Mouse (Mus musculus) intestine, embryonic 16.5 days (tissue): ENCODE results near the gene Adgra3. TPM values are rescaled to one million over a fixed set of nuclear protein-coding genes. Genes with fewer than 3 reads are reported as not detected.

Experiments
- ATAC-seq: fragments of 200-750 bp; cut with Nextera tagmentation; 2 replicates; pipeline ENCODE4 v1.8.0; 2017; ENCODE audit warnings: moderate TSS enrichment, moderate library complexity
- H3K27ac ChIP-seq: fragments of 300-500 bp; sonication (generic); 2 replicates; pipeline ENCODE4 v1.5.1; 2014; ENCODE audit warnings: mild to moderate bottlenecking, low read length
- H3K27me3 ChIP-seq: fragments of 300-500 bp; sonication (generic); replicated peaks from 2 replicates; pipeline ENCODE4 v1.6.1; 2014; ENCODE audit warnings: low read length, control low read depth, mixed read lengths; ENCODE audit not compliant: control insufficient read depth, insufficient read depth
- H3K36me3 ChIP-seq: fragments of 300-500 bp; sonication (generic); 2 replicates; pipeline ENCODE4 v1.6.1; 2014; ENCODE audit warnings: low read length, control low read depth; ENCODE audit not compliant: control insufficient read depth, insufficient read depth
- H3K4me1 ChIP-seq: fragments of 300-500 bp; sonication (generic); 2 replicates; pipeline ENCODE4 v1.6.1; 2014; ENCODE audit warnings: low read length, control low read depth, mixed read lengths; ENCODE audit not compliant: control insufficient read depth, insufficient read depth
- H3K4me2 ChIP-seq: fragments of 300-500 bp; sonication (generic); 2 replicates; pipeline ENCODE4 v1.6.1; 2014; ENCODE audit warnings: low read depth, low read length, control low read depth
- H3K4me3 ChIP-seq: fragments of 300-500 bp; sonication (generic); 2 replicates; pipeline ENCODE4 v1.5.1; 2014; ENCODE audit warnings: mild to moderate bottlenecking, low read length
- H3K9ac ChIP-seq: fragments of 300-500 bp; sonication (generic); 2 replicates; pipeline ENCODE4 v1.6.1; 2014; ENCODE audit warnings: low read depth, low read length
- H3K9me3 ChIP-seq: fragments of 300-500 bp; sonication (generic); 2 replicates; pipeline ENCODE4 v1.6.1; 2016; ENCODE audit warnings: low read length, control low read depth; ENCODE audit not compliant: control insufficient read depth
- WGBS: fragments of 180-500 bp; shearing (Covaris S2); extraction: QIAGEN DNeasy Blood & Tissue Kit; methylation state at CpG from one replicate; pipeline ENCODE4 v1.1.7; 2014; 5-methylcytosine and 5-hydroxymethylcytosine counted together
- polyA plus RNA-seq: library from polyadenylated mRNA; unstranded; fragments of >200 nt; fragmentation: Nextera tagmentation; extraction: Ambion mirVana; gene quantifications from 2 replicates; pipeline ENCODE4 v1.2.1, GENCODE M21; 2015

Gene Adgra3
- polyA plus RNA-seq, 1 experiment from 2014 or later = 4.5 TPM

DNA sequence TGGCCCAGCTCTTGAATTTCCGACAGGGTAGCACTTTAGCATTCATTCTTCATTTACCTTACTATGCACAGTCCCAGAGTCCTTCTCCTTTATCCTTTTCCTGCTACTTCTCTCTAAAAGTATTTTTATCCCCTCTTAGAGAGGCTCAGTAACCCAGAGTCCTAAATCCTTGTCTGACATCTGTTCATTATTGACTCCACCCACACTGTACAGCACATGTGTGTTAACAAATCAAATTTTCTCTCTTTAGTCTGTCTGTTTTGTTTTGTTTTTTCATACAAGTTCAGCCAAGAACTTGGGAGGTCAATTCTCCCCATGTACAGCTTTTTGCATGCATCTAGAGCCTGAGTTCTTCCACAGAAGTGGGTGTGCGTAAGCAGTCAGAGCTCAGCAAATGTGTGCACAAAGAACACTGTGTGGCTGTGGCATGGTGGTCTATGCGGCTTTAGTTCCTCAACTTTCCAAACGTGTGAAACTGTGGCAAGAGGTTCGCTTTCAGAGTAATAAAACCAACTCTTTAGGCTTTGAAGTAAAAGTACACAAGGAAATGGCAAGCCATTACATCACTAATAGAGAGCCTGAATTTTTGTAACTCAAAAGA lies 42.7 kb downstream of the Adgra3 start:
- no peak overlapping the region for H3K4me2 ChIP-seq
- H3K9me3 ChIP-seq = no peaks in the 10 kb centered on the region
- ATAC-seq = peak; percentile 13; the same call in 1 of the 2 replicates
- peaks cover 2% of the 10 kb centered on the region; the same call in 1 of the 2 replicates for H3K4me1 ChIP-seq
- H3K27ac ChIP-seq = no peak overlapping the region
- no peaks in the 10 kb centered on the region for H3K27me3 ChIP-seq
- no peak overlapping the region for H3K4me3 ChIP-seq
- no peaks in the 10 kb centered on the region for H3K36me3 ChIP-seq
- WGBS = 66% methylated on average over 5 of the region's 5 CpGs
- no peak overlapping the region for H3K9ac ChIP-seq

DNA sequence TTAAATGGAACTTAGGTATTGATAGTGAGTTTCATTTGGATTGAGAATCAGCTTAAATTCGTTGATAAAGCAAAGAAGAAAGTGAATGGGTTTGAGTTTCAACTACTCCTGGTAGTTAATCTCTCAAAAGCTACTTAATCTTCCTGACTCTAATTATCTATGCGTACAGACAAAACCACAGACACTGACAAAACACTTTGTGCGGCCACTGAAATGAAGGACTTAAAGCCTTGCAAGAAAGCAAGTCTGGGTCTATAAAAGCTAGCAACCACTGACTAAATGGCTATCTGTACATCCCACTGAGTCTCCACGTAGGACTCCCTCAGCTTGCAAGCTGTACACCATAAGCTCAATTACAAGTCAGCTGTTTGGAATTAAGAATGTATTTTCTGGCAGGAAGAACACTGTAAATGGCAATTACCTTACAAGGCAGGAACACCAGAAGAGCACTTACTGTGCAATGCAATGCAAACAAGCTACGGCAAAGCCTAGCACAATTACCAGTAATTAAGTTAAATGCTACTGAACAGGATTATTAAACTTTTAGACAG lies 43.6 kb downstream of the Adgra3 start:
- ATAC-seq = no peak
- Histone ChIP-seq H3K4me3 (no peak overlapping the region), H3K4me2 (no peak overlapping the region), H3K4me1 (peaks cover 2% of the 10 kb centered on the region; the same call in 1 of the 2 replicates), H3K9me3 (no peaks in the 10 kb centered on the region), H3K27me3 (no peaks in the 10 kb centered on the region), H3K36me3 (no peaks in the 10 kb centered on the region), H3K27ac (no peak overlapping the region), H3K9ac (no peak overlapping the region)
- 78% methylated on average over 5 of the region's 5 CpGs for whole genome bisulfite sequencing

DNA sequence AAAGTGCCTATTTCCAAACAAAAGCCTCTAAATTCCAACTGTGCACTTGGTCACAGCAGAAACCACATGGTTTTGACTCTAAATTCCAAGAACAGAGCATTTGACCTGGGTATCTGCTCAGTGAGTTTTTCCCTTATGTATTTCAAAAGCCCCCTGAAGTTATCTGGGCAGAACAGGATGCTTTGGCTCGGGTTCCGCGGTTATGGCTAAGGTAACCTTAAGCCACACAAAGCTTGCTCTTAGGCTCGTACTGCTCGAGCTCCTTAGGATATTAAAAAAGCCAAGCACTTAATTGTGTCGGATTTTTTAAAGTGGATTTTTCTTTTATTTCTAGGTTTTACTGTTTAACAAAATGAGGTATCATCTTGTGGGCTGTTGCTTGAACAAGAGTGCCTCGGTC lies 44.1 kb downstream of the Adgra3 start:
- 89% methylated on average over 7 of the region's 7 CpGs for WGBS
- Histone ChIP-seq H3K4me1 (peaks cover 2% of the 10 kb centered on the region; the same call in 1 of the 2 replicates), H3K9me3 (no peaks in the 10 kb centered on the region), H3K4me2 (no peak overlapping the region), H3K27me3 (no peaks in the 10 kb centered on the region), H3K27ac (no peak overlapping the region), H3K4me3 (no peak overlapping the region), H3K36me3 (no peaks in the 10 kb centered on the region), H3K9ac (no peak overlapping the region)
- ATAC-seq = no peak

DNA sequence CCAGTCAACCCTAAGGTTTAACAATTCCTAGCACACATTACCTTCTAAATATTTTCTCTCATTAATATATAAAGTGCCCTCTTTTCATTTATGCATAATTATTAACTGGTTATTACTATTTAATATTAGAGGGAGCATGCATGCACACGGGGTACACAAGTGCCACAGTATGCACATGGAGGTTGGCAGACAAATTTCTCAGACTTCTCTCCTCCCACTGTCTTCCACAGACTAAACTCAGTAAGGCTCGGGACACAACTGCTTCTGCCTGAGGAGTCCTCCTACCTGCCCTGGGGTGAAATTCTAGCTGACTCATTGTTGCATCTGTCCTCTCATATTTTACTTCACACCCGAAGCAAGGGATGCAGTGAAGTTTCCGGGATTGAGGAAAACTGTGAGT lies 44.8 kb downstream of the Adgra3 start:
- Histone ChIP-seq H3K9me3 (no peaks in the 10 kb centered on the region), H3K4me3 (no peak overlapping the region), H3K9ac (no peak overlapping the region), H3K27ac (no peak overlapping the region), H3K27me3 (no peaks in the 10 kb centered on the region), H3K36me3 (no peaks in the 10 kb centered on the region), H3K4me1 (peaks cover 2% of the 10 kb centered on the region; the same call in 1 of the 2 replicates), H3K4me2 (no peak overlapping the region)
- WGBS = 77% methylated on average over 4 of the region's 4 CpGs
- no peak for ATAC-seq

DNA sequence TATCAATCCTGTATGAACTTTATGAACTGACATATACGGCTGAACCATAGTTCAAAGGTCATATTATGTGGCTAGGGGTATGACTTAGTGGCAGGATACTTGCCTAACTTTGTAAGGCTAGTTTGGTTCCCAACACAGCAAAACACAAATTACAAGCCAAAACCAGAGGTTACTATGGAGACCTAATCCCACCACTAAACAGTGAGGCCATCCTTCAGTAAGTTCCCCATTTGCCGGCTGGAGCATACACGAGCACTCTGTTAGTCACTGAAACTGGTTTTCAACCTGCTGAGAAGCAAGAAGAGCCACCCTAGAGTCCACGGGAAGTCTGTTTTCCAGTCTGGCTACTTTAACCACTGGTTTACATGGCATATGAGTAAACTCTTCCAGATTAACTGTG lies 50.0 kb downstream of the Adgra3 start:
- no peaks in the 10 kb centered on the region for H3K9me3 ChIP-seq
- no peaks in the 10 kb centered on the region for H3K36me3 ChIP-seq
- H3K4me1 ChIP-seq = no peaks in the 10 kb centered on the region
- no peak for ATAC-seq
- H3K4me3 ChIP-seq = no peak overlapping the region
- H3K9ac ChIP-seq = no peak overlapping the region
- no peaks in the 10 kb centered on the region for H3K27me3 ChIP-seq
- 64% methylated on average over 4 of the region's 4 CpGs for WGBS
- no peak overlapping the region for H3K27ac ChIP-seq
- H3K4me2 ChIP-seq = no peak overlapping the region

DNA sequence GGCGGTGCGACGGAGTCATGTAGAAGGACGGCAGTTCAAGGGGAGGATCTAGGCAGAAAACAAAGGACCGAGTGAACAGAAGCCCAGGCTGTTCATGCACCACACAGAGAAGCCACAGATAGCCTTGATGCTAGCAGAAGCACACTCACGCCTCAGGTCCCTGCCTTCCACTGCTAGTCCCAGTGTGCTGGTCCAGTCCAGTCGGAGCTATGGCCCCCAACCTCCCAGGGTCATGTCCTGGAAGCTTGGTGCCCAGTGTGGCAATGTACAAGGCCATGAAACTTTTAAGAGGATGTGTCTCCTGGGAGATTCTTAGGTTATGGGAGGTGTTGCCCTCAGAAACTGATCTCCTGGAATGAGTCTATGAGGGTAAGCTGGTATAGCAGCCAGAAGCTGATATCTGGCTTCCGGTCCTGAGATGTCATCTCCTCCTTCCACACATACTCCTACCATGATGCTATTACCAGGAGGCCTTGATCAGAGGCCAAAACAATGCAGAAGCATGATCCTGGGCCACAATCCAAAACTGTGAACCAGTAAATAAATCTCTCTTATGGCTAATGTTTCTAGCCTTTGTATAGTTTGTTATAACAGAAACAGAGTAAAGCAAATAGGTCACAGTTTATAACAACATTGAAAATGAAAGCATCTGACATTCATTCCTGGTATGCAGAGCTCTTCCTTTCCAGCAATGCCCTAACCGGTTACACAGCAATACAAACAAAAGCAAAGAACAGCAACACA lies 51.7 kb downstream of the Adgra3 start:
- H3K9me3 ChIP-seq = no peaks in the 10 kb centered on the region
- ATAC-seq = peak; percentile 59
- H3K27ac ChIP-seq = no peak overlapping the region
- WGBS = 76% methylated on average over 9 of the region's 9 CpGs
- H3K4me2 ChIP-seq = no peak overlapping the region
- no peak overlapping the region for H3K4me3 ChIP-seq
- H3K36me3 ChIP-seq = no peaks in the 10 kb centered on the region
- H3K27me3 ChIP-seq = no peaks in the 10 kb centered on the region
- H3K9ac ChIP-seq = no peak overlapping the region
- no peaks in the 10 kb centered on the region for H3K4me1 ChIP-seq

DNA sequence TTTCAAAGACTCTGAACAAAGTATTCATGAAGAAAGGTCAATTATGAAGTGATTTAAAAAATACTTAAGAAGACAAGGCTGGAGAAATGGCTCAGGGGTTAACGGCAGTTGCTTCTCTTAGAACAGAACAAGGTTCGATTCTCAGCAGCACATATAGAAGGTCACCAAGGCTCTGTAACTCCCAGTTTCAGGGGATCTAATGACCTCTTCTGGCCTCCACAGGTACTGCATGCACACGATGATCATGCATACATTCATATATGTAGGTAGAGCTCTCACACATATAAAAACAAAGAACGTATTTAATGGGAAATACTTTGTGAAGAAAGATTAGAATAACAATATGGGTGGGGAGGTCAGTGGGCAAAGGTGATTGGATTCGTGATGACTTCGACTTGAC lies 56.5 kb downstream of the Adgra3 start:
- 87% methylated on average over 6 of the region's 6 CpGs for WGBS
- no peak overlapping the region for H3K4me3 ChIP-seq
- no peaks in the 10 kb centered on the region for H3K9me3 ChIP-seq
- no peak overlapping the region for H3K27ac ChIP-seq
- no peak overlapping the region for H3K9ac ChIP-seq
- ATAC-seq = no peak
- no peak overlapping the region for H3K4me2 ChIP-seq
- no peaks in the 10 kb centered on the region for H3K36me3 ChIP-seq
- no peaks in the 10 kb centered on the region for H3K27me3 ChIP-seq
- 0 out of 2 replicates have a peak, but pooled peaks cover 4% of the 10 kb centered on the region for H3K4me1 ChIP-seq

DNA sequence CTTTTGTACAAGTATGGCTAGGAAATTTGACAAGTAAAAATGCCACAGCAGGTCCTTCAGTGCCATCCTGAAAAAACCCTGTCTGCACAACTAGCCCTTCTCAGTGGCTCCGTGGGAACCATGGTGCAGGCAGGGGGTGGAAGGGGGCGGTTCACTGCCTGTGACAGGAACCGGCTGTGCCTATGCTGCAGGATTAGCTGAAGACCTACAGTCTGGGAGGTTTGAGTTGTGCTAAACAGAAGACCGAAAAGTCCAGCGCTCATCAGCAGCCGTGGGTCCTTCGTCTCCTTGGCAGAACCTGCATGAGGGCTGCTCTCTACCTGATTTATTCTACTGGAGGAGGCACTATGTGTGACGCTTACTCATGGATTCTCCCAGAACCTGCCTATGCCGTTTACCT lies 59.0 kb downstream of the Adgra3 start:
- H3K4me2 ChIP-seq = no peak overlapping the region
- H3K4me1 ChIP-seq = 0 out of 2 replicates have a peak, but pooled peaks cover 4% of the 10 kb centered on the region
- no peaks in the 10 kb centered on the region for H3K27me3 ChIP-seq
- no peak overlapping the region for H3K27ac ChIP-seq
- H3K9me3 ChIP-seq = no peaks in the 10 kb centered on the region
- H3K4me3 ChIP-seq = no peak overlapping the region
- no peak overlapping the region for H3K9ac ChIP-seq
- no peaks in the 10 kb centered on the region for H3K36me3 ChIP-seq
- 61% methylated on average over 9 of the region's 9 CpGs for WGBS
- ATAC-seq = peak; percentile 38; the same call in 1 of the 2 replicates

DNA sequence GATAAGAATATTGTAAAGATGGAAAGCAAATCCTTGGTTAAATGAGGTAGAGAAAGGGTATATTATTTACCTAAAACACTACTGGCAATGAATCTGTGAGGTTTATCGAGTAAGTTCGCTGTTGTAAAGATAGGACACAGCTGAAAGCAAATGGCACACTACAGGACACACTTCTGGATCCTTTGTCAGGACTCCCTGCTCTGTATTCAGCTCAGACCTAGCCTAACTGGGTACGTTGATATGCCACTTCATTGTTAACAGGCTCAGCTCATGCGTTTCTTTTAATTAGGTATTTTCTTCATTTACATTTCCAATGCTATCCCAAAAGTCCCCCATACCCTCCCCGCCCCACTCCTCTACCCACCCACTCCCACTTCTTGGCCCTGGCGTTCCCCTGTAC lies 61.8 kb downstream of the Adgra3 start:
- WGBS = 81% methylated on average over 6 of the region's 6 CpGs
- ATAC-seq = no peak

More for the DNA sequence above, 61.8 kb downstream of the Adgra3 start:
- Histone ChIP-seq H3K36me3 (no peaks in the 10 kb centered on the region), H3K27me3 (no peaks in the 10 kb centered on the region), H3K4me2 (no peak overlapping the region), H3K4me1 (0 out of 2 replicates have a peak, but pooled peaks cover 4% of the 10 kb centered on the region), H3K9me3 (no peaks in the 10 kb centered on the region), H3K27ac (no peak overlapping the region), H3K9ac (no peak overlapping the region), H3K4me3 (no peak overlapping the region)
